Mouse (Mus musculus): ENCODE results near the gene D7Ertd443e.

The D7Ertd443e gene

GRCm38 (mm10) chr7:134385561-134385960 lies at the start of gene D7Ertd443e:
D7Ertd443e (minus strand) TSS chr7:134385661.
- no peak for DNase-seq (ENCODE audit: low read depth)

GRCm38 (mm10) chr7:134431681-134432080 lies 46.2 kb upstream of the D7Ertd443e start:
- DNase-seq (ENCODE audit: low read depth) = no peak

GRCm38 (mm10) chr7:134428676-134429075 lies 43.2 kb upstream of the D7Ertd443e start:
- DNase-seq (ENCODE audit: low read depth) = no peak

- no peak for DNase-seq (ENCODE audit: low read depth)
These were observed 29.6 kb upstream of the D7Ertd443e start for GRCm38 (mm10) chr7:134415014-134415413.

GRCm38 (mm10) chr7:134414005-134414690 lies 28.7 kb upstream of the D7Ertd443e start:
- peak; percentile 4 for DNase-seq (ENCODE audit: low read depth)

GRCm38 (mm10) chr7:134408641-134409040 lies 23.2 kb upstream of the D7Ertd443e start:
- no peak for DNase-seq (ENCODE audit: low read depth)

GRCm38 (mm10) chr7:134400746-134401145 lies 15.3 kb upstream of the D7Ertd443e start:
- no peak for DNase-seq (ENCODE audit: low read depth)

- no peak for DNase-seq (ENCODE audit: low read depth)
These were observed 11.3 kb upstream of the D7Ertd443e start for GRCm38 (mm10) chr7:134396769-134397168.

GRCm38 (mm10) chr7:134382791-134383190 lies 2.7 kb downstream of the D7Ertd443e start:
- DNase-seq (ENCODE audit: low read depth) = no peak

GRCm38 (mm10) chr7:134381407-134381861 lies 4.0 kb downstream of the D7Ertd443e start:
- peak; percentile 82 for DNase-seq (ENCODE audit: low read depth)

- peak; percentile 6 for DNase-seq (ENCODE audit: low read depth)
These were observed 7.2 kb downstream of the D7Ertd443e start for GRCm38 (mm10) chr7:134378273-134378672.

GRCm38 (mm10) chr7:134376786-134377185 lies 8.7 kb downstream of the D7Ertd443e start:
- no peak for DNase-seq (ENCODE audit: low read depth)

GRCm38 (mm10) chr7:134372276-134372675 lies 13.2 kb downstream of the D7Ertd443e start:
- no peak for DNase-seq (ENCODE audit: low read depth)

GRCm38 (mm10) chr7:134369241-134369640 lies 16.2 kb downstream of the D7Ertd443e start:
- no peak for DNase-seq (ENCODE audit: low read depth)

- DNase-seq (ENCODE audit: low read depth) = no peak
These were observed 23.1 kb downstream of the D7Ertd443e start for GRCm38 (mm10) chr7:134362257-134362870.

- DNase-seq (ENCODE audit: low read depth) = peak; percentile 45
These were observed 36.6 kb downstream of the D7Ertd443e start for GRCm38 (mm10) chr7:134348825-134349224.

- DNase-seq (ENCODE audit: low read depth) = no peak
These were observed 43.3 kb downstream of the D7Ertd443e start for GRCm38 (mm10) chr7:134342202-134342601.

- DNase-seq (ENCODE audit: low read depth) = no peak
These were observed 49.5 kb downstream of the D7Ertd443e start for GRCm38 (mm10) chr7:134335951-134336350.

GRCm38 (mm10) chr7:134320979-134321378 lies 64.5 kb downstream of the D7Ertd443e start:
- DNase-seq (ENCODE audit: low read depth) = no peak

GRCm38 (mm10) chr7:134302084-134302483 lies 83.4 kb downstream of the D7Ertd443e start:
- DNase-seq (ENCODE audit: low read depth) = no peak

GRCm38 (mm10) chr7:134301285-134301684 lies 84.2 kb downstream of the D7Ertd443e start:
- no peak for DNase-seq (ENCODE audit: low read depth)

- peak; percentile 77 for DNase-seq (ENCODE audit: low read depth)
These were observed 92.7 kb downstream of the D7Ertd443e start for GRCm38 (mm10) chr7:134292750-134293149.

- no peak for DNase-seq (ENCODE audit: low read depth)
These were observed 95.7 kb downstream of the D7Ertd443e start for GRCm38 (mm10) chr7:134289611-134290301.

All from fibroblast of lung, adult 2 months (primary cell).